24 mouse cellular contexts compared by ENCODE assay signal in the genomic region with DNA sequence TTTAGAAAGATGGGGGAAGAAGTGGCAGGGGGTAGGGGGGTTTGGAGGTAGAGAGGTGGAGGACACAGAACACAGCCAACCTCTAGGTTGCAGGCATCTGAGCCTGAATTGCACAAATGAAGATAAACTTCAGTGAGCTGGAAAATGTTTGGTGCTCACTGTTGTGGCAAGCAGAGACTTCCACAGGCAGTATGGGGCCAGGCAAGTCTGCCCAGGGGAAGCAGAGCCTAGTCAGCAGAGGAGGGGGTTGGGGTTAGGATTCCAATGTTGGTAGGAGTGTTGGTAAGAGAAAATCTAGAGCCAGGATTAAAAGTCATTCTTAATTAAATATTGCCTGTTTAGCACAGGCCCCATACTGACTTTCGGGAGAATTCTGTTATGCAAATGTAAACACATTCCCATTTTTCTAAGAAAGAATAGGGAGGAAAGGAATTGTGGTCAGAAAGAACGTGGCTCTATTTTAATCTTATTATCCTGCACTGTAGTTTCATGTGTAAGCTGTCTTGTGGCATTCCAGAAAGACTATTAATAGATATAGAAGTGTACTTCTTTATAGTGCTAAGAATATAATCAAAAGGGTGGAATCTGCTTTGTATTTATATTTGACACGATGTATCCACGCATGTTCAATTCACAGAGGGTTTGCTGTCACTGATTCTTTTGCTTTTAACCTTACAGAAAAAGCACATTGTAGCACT. TPM values are rescaled to one million over a fixed set of nuclear protein-coding genes. Genes with fewer than 3 reads are reported as not detected.
DNase-seq lines count a peak whose midpoint lies in the region; ATAC-seq and TF ChIP-seq lines count a peak whose summit lies in the region.
"Had no signal": no experiment of that assay in that cellular context is flagged by ENCODE, and none has a peak within 500 bp of the region (broad histone marks: within the 10 kb centered on the region; RNA-seq: fewer than 3 reads in every experiment).

No protein-coding gene starts in this region.

- H3K27me3 ChIP-seq in heart, embryonic 11.5 days (ENCODE audit: control insufficient read depth, insufficient read depth, low read length) = no peaks in the 10 kb centered on the region
- H3K27me3 ChIP-seq in heart, embryonic 15.5 days = no peaks in the 10 kb centered on the region
- H3K27me3 ChIP-seq in Patski = no peaks in the 10 kb centered on the region
- H3K27me3 ChIP-seq: embryonic facial prominence, embryonic 13.5 days; forebrain, embryonic 12.5 days; hindbrain, embryonic 12.5 days had no signal

- no peak for TF ChIP-seq CTCF in Patski (IDR thresholded peaks at IDR 0.05)

- in situ Hi-C loops in Patski (cut with MboI; ENCODE audit: low pct_unique_long_range_greater_than_20kb) = no loop called here

- no peak for DNase-seq in heart, adult 18-20 months
- no peak for DNase-seq in heart, postnatal 14 days
- DNase-seq in Muller cell, postnatal 12 days (ENCODE audit: inconsistent ontology term) = peak; percentile 47
- DNase-seq in Patski (ENCODE audit: low read depth, low spot score) = no peak
- DNase-seq in frontal cortex, postnatal 14 days (ENCODE audit: low spot score in 2 of 2) = no peak
- DNase-seq: adrenal gland, postnatal 10 days; cerebellum, adult 11 months; cerebellum, adult 8-10 months; cerebellum, postnatal 14 days; gastrocnemius, adult 2 months; gastrocnemius, postnatal 25 days; kidney, adult 8-10 months had no signal

- no peaks in the 10 kb centered on the region for H3K9me3 ChIP-seq in heart, embryonic 11.5 days (replicated peaks; ENCODE audit: control insufficient read depth, low read length)
- H3K9me3 ChIP-seq in heart, embryonic 15.5 days (replicated peaks) = no peaks in the 10 kb centered on the region
- H3K9me3 ChIP-seq: embryonic facial prominence, embryonic 13.5 days; forebrain, embryonic 12.5 days; hindbrain, embryonic 12.5 days had no signal

- intact Hi-C loops in heart, postnatal 14 days (cut with DNase I) = no loop called here

- CTCF ChIA-PET in Patski (lab: Charles Lee) = no interaction called here

- peak overlapping the region; percentile 46; the same call in 1 of the 2 replicates for H3K27ac ChIP-seq in heart, embryonic 11.5 days (ENCODE audit: low read depth, low read length)
- H3K27ac ChIP-seq in heart, embryonic 15.5 days = peak overlapping the region; percentile 91
- H3K27ac ChIP-seq: embryonic facial prominence, embryonic 13.5 days; forebrain, embryonic 12.5 days; gastrocnemius, adult 2 months; hindbrain, embryonic 12.5 days; kidney, postnatal 0 days had no signal

- H3K4me3 ChIP-seq in heart, embryonic 11.5 days (ENCODE audit: low read depth, low read length) = no peak overlapping the region
- H3K4me3 ChIP-seq in heart, embryonic 15.5 days = no peak overlapping the region
- H3K4me3 ChIP-seq: embryonic facial prominence, embryonic 13.5 days; forebrain, embryonic 12.5 days; gastrocnemius, adult 2 months; hindbrain, embryonic 12.5 days had no signal

- peaks cover 4% of the 10 kb centered on the region for H3K4me1 ChIP-seq in heart, embryonic 11.5 days (ENCODE audit: control insufficient read depth, insufficient read depth, low read length)
- H3K4me1 ChIP-seq in heart, embryonic 15.5 days (replicated peaks) = peaks cover 8% of the 10 kb centered on the region
- H3K4me1 ChIP-seq: forebrain, embryonic 12.5 days; hindbrain, embryonic 12.5 days had no signal

- ATAC-seq in heart, embryonic 11.5 days (replicated peaks; ENCODE audit: insufficient number of reproducible peaks, low FRiP score, low TSS enrichment) = 0 out of 2 replicates have a peak, but pooled peaks have one; percentile 61
- peak; percentile 72; the same call in 1 of the 2 replicates for ATAC-seq in heart, embryonic 15.5 days (replicated peaks; ENCODE audit: insufficient number of reproducible peaks, insufficient read depth, low FRiP score, low read depth)
- ATAC-seq in Patski = peak; percentile 79
- ATAC-seq: forebrain, embryonic 16.5 days; hindbrain, embryonic 16.5 days; inflammation-experienced regulatory T-cells, adult 6 months; intestine, postnatal 0 days had no signal

- 52% methylated on average over 4 of the region's 4 CpGs for WGBS in heart, embryonic 11.5 days (ENCODE audit: insufficient replicate concordance)
- 36% methylated on average over 4 of the region's 4 CpGs for WGBS in heart, embryonic 15.5 days

- H3K4me2 ChIP-seq in heart, embryonic 11.5 days = no peak overlapping the region
- H3K4me2 ChIP-seq in heart, embryonic 15.5 days = peak overlapping the region; percentile 13; the same call in 1 of the 2 replicates
- H3K4me2 ChIP-seq: embryonic facial prominence, embryonic 13.5 days; forebrain, embryonic 12.5 days; hindbrain, embryonic 12.5 days had no signal

- H3K36me3 ChIP-seq in heart, embryonic 11.5 days (ENCODE audit: control insufficient read depth, insufficient read depth, low read length) = no peaks in the 10 kb centered on the region
- no peaks in the 10 kb centered on the region for H3K36me3 ChIP-seq in heart, embryonic 15.5 days
- H3K36me3 ChIP-seq: embryonic facial prominence, embryonic 13.5 days; forebrain, embryonic 12.5 days; hindbrain, embryonic 12.5 days had no signal

- no peak overlapping the region for H3K9ac ChIP-seq in heart, embryonic 11.5 days (ENCODE audit: low read depth, low read length)
- H3K9ac ChIP-seq in heart, embryonic 15.5 days = 0 out of 2 replicates have a peak overlapping the region, but pooled peaks have one; percentile 17
- H3K9ac ChIP-seq: embryonic facial prominence, embryonic 13.5 days; forebrain, embryonic 12.5 days; hindbrain, embryonic 12.5 days had no signal

- POLR2A ChIA-PET in Patski (lab: Charles Lee) = no interaction called here

RNA-seq across cellular contexts. Expression of gene Snap91, which starts 19.2 kb away (rescaled TPM):
- polyA plus RNA-seq in heart, embryonic 11.5 days (2014; fragmentation: Nextera tagmentation; extraction: Ambion mirVana) = 23.5 and 26.2 TPM in 2 replicates
- total RNA-seq in heart, adult 18-20 months (2021) = 1 to 10 TPM; 4.8 to 7.0 TPM
- 81.6 and 86.1 TPM in 2 replicates for polyA plus RNA-seq in heart, embryonic 15.5 days (2015; fragmentation: Nextera tagmentation; extraction: Ambion mirVana)
- 10 to 100 TPM; 16.8 to 18.2 TPM for total RNA-seq in heart, postnatal 14 days (2021)
- 16.7 TPM for polyA plus RNA-seq in Patski (2021)
- total RNA-seq: common myeloid progenitor, adult 5-6 weeks; granulocyte monocyte progenitor cell, adult 5-6 weeks had no signal
